Mouse (Mus musculus) heart, adult 2 months (tissue): Measurements from ENCODE around the gene Kcnj5.

ENCODE experiments used
- CTCF ChIP-seq: fragments of 200-600 bp; IDR thresholded peaks from 2 replicates; pipeline ENCODE4 v1.8.1; 2022; ENCODE audit warnings: antibody characterized with exemption, mild to moderate bottlenecking, moderate library complexity
- EP300 ChIP-seq: fragments of 200-500 bp; IDR thresholded peaks from 2 replicates; pipeline ENCODE4 v1.6.1; 2011; ENCODE audit warnings: low read depth, low read length, control low read depth; ENCODE audit not compliant: insufficient read depth
- POLR2A ChIP-seq: fragments of 200-500 bp; IDR thresholded peaks from 2 replicates; pipeline ENCODE4 v1.6.1; 2011; ENCODE audit warnings: mild to moderate bottlenecking, low read depth, low read length, control low read depth; ENCODE audit not compliant: insufficient read depth

DNA sequence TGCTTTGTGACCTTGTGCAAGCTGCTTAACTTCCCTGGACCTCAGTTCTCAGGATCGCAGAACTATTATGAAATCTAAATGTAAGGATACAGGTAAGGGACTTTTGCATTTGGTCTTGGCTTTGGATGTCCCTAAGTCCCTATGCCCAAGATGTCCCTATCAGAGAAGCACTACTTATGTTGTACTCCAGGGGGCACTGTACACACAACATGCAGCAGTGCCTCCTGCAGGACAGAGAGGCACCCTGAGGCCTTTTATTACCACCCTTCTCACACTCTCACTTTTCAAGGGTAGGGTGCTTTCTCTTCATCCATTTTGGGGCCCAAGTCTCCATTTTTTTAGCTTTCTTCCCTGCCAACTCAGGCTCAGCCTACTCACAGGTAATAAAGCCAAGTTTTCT is 44.0 kb upstream of the Kcnj5 start:
- TF ChIP-seq CTCF (peak; percentile 66), POLR2A (no peak), EP300 (no peak)
